Mouse (Mus musculus): Measurements from ENCODE around the gene Edem2.
"Not testable (repeated sequence)": the region's sequence is repeated elsewhere in the genome, so short reads cannot be mapped to it uniquely, and the experiment has no call there.

Edem2 gene

DNA sequence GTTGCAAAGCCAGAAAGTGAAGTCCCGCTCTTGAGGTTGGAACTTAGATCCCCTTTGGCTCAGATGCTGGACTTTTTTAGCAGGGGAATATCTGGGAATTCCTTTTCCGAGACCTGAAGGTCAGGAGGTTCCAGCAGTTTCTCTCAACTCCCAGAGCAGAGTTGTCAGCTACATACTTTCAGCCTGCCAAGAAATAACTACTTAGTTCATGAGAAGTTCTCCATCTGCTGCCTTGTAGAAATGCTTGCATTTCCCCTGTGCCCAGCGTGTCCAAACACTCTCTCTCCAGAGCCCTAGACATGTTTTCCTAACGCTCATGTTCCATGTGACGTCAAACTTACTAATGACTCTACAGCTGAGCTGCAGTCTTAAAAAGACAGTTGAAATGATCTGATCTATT is 5.8 kb upstream of the Edem2 start:
- DNase-seq: no peak

DNA sequence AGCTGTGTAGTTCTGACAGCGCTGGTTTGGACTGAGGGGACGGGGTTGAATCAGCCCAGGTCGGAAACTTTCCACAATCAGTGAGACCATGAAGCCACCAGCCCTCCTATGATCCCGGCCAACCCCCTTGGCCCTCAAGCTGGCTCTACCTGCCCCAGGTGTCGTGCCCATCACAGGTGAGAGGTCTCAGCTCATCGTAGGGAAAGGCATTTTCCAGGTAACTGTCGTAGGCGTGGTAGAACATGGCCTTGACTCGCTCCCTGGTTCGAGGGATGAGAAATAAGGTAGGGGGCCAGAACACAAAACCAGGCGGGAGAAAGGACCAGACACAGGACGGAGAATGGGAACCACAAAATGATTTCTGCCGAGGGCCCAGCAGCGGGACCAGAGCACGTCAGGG is 533 bp downstream of the Edem2 start:
- peak in 1 of 2 experiments; percentile 17 for DNase-seq

DNA sequence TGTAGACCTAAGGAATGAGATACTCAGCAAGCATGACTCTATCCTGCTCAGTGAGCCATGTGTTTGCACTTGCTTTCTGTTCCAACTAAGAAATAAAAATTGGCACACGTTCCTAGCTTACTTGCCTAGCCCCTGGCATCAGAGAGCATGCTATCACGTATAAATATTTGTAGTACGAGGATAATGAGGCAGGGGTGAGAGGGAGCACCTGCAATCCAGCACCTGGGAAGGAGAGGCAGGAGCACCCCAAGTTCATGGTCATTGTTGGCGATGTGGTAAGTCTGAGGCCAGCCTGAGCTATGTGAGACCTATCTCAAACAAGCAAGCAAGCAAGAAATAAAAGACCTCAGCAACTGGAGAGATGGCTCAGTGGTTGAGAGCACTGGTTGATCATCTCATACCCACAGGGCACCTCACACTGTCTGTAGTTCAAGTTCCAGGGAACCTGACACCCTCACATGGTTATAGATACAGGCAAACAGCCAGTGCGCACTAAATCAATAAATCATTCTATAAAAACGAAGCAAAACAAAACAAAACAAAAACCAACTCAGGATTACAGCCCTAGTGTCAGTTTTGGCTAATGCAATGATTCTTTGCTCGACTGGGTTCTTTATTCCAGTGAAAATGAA is 1.4 kb downstream of the Edem2 start:
- DNase-seq: no peak

DNA sequence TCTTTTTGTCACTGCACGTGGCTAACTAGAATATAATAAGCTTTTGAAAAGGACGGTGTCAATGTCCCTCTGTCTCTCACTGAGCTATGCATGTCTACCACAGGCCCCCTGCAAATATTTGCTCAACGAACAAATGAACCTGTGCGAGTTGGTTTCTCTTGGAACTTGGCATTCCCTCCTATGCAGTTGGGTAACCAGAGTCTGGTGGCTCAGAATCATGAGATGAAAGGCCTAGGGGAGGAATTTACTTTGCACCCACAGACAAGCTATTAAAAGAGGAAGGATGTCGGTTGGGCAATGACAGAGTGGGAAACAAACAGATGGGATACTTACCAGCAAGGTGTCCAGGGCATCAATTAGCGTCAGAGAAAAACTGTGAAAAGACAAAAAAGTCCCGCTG is 3.0 kb downstream of the Edem2 start:
- DNase-seq: no peak

DNA sequence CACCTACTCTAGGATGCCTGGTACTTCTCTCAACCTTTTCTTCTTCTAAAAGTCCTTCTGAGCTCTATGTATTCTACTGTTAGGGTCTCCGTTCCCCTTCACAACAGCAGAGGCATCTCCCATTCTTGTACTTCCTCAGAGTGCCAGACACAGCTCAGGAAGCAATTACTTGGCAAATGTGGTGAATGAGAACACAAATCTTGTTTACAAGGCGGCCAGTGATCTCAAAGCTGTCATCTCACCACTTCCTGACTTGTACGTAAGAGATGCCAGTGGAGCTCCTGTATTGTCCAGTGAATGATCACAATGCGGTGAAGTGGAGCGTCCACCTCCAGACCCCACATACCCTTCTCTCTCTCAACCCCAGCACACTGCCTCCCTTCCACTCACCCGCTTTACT is 4.7 kb downstream of the Edem2 start:
- DNase-seq: no peak

DNA sequence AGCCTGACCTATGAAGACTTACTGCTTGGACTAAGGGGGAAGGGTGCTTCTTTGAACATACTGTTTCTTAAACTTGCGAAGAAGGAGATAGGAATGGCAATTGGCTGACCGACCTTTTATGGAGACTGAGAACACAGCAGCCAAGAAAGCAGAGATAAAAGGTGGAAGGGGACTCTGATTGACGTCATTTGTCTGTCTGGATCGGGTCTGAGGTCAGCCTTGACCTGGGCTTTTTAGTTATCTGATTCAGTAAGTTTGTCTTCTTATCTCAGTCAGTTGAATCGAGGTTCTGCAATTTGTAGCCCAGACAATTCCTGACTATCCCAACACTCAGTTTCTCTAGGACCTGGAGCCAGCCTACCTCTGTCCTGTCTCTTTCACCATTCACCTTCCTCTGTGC is 5.2 kb downstream of the Edem2 start:
- no peak for DNase-seq

DNA sequence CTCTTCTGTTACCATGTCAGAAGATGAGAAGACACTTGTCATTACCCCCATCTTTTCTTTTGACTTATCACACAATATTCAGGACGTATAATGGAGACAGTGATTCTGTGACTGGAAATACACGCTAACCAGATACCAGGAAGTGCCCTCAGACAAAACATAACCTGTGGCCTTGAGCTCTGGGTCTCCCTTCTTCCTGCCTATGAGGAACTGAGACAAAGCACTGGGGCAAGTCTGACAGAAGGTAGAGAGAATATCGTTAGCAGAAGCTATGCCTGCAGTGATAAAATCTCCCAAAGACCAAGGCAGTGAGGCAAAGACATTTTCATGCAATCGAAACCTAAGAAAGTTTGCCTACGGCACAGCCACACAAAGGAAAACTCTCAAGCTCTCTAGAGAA is 8.7 kb downstream of the Edem2 start:
- no peak for DNase-seq

DNA sequence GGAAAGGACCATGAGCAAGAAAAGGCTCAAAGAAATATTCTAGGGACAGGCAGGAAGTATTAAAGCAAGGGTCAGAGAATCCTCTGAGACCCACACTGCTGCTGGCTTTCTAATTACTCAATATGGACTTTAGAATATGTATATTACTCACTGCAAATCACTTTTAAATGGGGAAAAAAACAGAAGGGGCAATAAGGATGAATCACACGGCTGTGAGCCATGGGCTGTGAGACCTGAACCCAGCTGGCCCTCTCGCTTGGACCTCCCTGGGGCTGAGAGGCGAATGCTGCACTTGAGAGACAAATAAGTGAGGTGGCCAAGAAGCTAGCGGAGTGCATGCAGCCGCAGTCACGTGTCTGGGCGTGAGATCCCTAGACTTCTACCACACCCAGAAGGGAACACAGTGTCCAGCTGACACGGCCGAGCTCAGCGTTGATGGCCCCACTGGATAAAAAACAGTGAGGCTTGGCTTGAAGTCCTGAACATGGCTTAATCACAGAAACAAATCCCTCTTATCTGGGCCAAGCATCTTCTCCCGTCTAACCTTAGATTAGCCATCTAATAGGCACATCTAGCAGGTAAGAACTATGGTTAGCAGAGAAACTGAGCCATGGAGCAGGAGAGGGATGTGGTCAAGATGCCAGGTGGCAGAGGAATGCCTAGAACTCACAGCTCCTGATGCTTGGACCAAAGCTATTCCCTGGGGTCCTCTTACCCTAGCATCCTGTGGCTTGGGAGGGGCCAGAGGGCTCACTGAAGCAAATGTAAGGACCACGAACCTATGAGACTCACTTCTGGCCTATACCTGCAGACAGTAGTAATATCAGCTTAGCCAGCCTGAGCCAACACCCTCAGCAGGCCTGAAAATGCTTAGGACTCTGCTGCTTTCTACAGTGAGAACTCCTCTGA is 11.9 kb downstream of the Edem2 start:
- DNase-seq: no peak

DNA sequence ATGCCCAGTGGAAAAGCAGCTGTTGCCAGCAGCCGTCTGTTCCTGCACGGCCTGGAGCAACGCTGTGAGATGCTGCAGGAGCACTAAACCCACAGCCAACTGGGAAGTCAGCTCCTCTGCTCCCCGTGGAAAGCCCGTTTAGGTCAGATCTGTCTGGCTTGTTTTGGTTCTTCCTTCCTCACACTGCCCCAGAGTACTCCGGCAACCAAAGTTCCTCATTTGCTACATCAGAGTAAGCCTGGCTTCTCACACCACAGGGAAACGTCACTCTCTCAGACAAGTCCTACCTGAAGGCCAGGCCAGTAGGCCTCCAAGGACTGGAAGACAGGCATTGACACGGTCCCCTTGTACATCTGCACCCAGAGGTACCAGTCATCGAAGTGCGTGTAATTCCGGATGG is 18.7 kb downstream of the Edem2 start:
- no peak for DNase-seq

DNA sequence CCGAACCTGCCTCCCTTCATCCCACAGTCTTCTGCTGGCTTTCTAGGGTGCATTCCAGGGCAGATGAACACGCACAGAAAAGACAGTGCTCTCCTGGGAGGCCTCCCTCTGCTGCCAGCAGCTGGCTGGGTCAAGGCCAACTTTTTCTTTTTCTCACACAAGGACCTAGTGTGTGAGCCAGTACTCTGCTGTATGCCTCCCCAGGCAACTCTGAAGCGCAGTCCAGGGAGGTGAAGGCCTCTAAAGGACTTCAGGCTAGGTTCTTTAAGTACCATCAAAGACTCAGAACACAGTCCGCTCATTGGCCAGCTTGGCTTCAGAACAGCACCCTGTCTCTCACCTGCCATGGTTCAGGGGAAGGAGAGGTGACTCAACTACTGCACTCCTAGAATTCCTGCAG is 22.0 kb downstream of the Edem2 start:
- DNase-seq: no peak

DNA sequence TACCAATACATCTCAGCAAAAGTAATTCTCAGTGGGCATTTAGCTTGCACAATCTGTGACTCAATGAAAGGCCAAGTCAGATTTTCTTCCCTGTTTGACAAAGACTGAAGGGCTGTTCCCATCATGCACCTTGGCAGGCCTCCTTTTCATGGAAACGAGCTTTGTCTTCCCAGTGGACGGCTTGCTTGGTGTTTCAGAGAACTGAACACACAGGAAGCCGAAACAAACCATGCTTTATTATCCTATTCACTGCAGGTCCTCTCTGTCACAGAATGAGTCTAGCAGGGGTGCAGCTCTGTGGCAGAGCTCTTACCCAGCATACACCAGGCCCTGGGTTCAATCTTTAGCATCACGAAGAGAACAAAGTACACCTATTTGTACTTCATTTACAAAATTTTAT is 25.6 kb downstream of the Edem2 start:
- no peak for DNase-seq

DNA sequence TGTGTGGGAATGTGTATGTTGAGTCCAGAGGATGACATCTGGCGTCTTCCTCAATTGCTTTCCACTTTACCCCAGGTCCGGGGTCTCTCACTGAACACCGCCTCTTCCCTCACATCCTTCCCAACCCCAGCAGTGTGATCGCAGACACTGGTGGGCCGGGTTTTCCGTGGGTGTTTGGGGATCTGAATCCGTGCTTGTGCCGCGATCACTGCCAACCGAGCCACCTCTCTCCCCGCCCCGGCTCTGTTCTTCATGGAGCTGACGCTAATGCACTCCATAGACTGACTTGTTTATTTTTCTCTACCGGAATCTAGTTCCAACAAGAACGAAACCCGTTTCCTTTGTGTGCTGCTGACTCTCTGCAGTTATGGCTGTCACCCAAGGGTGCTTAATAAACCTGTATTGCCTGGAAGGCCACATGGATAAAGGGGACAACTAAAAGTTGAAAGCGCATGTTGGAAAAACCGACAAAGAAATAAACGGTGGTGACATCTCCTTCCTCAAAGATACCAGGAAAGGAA is 27.8 kb downstream of the Edem2 start:
- no peak for DNase-seq

DNA sequence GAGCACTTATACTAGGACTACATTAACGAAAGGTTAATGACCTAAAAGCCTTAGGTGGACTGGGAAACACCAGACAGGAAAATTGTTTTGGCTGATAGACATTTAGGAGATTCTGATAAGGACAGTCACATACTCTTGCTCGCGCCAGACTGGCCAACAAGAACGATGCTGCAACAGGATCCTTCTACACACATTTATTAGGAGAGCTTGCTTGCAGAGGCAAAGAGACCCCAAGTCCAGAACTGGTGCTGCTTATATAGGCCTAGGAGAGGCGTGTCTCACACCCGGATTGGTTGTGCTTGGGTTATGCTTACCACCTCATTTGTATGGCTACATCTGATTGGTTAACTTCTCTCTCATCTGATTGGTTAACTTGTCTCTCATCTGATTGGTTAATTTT is 30.8 kb downstream of the Edem2 start:
- DNase-seq: not testable (repeated sequence)

DNA sequence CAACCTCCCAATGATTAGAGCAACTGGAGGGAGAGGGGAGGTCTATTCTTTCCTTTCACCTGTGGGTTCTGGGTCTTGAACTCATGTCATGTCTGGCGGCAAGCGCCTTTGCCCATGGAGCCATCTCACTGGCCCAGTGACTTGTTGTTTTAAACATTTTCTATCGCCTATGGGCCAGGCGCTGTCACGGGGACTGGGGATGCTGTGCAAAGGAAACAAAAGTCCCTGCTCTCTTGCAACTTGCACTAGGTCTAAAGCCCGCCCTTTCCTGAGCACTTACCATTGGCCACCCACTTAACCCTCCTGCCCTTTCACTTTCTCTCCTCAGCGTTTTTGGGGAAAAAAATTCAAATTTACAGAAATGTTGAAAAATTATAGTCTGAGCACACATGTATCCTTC is 32.4 kb downstream of the Edem2 start:
- DNase-seq: no peak

DNA sequence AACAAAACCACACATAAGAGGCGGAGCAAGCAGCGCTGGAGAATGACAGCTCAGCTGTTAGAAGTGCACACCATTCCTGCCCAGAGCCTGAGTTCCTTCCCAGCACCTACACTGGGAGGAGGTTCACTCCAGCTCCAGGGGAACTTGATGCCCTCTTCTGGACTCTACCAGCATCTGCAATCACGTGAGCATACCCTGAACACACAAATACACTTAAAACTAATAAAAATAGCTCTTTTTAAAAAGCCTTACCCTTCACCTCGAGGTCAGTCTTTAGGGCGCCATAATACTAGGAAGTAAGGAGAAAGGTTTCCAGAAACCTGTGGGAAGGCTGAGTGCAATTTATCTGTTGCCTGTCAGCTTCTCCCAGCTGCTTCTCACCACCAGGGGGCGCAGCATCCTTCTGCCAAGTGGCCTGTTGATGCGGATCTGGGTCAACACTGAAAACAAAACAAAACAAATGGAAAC is 33.1 kb downstream of the Edem2 start:
- peak; percentile 50 to 65 for DNase-seq

DNA sequence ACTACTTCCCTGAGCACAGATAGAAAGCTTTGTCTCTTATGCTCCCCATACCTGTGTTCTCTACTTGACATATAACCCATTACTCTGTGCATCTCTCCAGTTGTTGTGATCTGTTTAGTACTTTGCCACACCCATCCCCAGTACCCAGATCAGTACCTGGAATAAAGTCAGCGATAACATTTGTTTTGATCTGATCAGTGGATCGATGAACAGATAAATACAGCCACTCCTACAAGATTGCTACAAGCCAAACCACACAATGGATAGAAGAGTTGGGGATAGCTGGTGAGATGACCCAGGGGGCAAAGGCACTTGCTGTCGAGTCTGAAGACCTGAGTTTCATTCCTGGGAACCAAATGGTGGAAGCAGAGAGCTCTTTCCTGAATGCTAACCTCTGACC is 34.0 kb downstream of the Edem2 start:
- no peak for DNase-seq

DNA sequence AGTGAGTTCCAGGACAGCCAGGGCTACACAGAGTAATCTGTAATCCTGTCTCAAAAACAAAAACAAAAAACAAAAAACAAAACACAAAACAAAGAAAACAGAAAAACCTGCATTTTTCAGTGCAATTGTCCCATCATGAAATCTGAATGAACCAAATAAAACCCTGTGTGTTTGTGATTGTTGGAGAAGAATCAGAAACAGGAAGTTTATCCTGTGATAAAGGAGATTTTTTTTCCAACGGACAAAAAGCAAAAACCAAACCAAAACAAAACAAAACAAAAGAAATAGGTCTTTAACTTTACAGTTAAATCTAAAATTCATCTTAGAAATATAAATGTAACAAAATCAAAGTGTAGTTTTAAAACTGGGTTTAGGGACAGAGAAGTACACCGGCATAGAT is 34.7 kb downstream of the Edem2 start:
- DNase-seq: no peak

DNA sequence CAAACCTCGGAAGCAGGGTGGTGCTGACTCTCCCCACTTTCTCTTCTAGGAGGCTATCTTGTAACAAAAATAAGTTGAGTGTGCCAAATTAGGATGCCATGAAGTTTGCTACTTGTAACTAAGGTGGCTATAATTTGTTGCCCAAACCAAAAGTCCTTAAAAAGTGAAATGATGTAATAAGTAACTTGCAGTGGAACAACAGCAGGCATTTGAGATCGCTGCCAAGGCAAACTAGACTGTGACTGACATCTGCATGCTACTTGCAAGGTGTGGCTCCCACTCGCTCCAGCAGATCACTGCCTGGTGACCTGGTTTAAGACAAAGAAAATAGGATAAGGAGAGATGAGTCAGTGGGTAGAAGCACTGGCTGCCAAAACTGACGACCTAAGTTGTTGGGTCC is 36.1 kb downstream of the Edem2 start:
- no peak for DNase-seq

DNA sequence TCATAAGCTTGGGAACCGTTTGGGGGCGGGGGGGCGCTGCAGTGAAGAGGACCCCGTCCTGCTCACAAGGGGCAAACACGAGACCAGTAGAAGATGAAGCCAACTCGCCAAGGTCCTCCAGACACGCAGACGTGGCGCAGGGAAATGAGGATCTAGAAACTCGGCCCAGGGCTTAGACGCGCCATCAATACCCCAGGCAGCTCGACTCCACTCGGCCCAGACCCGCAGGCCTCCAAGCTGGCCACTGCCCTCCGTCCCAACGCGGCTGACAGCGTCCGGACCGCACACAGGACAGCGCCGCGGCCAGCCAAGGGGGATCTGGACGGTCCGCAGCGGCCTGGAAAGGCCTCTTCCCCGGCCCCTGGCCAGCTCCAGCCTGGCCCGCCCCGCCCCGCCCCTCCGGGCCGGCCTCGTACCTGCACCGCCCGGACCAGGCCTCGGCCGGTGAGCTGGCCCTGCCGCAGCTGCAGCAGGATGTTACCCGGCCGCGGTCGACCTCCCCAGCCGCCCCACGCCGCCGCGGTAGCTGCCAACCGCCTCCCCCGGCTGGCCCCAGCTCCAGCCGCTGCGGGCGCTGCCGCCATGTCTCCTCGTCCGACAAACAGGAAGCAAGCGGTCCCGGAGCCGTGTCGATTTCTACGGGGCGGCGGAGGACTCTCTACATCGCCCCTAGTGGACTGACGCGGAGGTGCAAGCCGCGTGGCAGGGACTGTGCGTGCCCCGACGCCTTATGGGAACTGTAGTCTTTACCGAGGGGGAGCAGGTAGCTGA is 37.4 kb downstream of the Edem2 start, which contains the start of gene Trpc4ap:
Gene Trpc4ap, minus strand, starts transcription at position 662 of the 771 bp plus-strand sequence.
- DNase-seq: peak; percentile 93 to 94

DNA sequence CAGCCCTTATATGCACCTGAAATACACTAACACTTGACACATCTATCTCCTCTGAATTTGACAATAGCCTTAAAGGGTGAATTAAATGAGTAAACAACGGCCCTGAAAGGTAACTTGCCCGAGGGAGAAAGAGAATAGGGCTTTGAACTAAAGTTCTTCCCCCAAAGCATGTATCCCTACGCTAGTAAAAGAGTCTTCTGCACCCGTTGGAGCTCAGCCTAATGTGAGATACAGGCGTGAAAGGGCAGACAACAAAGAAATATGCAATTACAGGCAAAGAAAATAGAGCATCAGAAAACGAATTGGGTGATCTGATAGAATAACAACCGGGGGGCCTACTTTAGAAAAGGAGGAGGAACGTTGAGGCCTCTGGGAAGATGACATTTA is 37.9 kb downstream of the Edem2 start:
- no peak for DNase-seq

DNA sequence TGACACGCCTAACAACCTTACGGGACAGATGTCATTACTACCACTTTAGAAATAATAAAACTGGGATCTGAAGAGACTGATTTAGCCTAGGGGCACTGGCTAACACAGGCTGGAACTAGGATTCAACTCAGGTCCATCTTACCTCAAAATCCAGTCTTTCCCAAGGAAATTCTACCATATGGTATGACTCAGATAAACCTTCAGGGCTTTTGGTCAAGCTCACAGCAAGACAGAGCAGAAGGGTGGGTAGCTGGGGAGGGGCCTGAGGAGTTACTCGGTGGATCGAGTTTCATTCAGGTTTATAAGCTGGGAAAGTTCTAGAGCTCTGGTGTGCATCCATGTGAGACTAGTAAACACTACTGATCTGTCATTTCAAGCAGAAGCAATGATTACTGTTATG is 40.1 kb downstream of the Edem2 start:
- no peak for DNase-seq

DNA sequence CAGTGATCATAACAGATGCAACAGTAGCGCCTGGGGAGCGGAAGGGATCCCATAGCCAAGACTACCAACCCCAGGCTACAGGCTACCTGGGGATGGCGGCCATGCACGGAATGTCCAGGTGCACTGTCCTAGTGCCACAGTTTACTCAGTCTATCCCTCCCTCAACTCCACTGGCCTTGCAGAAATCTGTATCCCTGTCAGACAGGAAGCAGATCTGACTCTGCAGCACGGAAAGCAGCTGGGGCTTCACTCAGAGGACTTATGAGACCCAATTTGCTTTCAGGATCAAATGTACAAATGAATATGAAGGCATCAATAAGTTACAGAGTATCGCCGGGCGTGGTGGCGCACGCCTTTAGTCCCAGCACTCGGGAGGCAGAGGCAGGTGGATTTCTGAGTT is 41.5 kb downstream of the Edem2 start:
- peak in 1 of 2 experiments; percentile 31 for DNase-seq

DNA sequence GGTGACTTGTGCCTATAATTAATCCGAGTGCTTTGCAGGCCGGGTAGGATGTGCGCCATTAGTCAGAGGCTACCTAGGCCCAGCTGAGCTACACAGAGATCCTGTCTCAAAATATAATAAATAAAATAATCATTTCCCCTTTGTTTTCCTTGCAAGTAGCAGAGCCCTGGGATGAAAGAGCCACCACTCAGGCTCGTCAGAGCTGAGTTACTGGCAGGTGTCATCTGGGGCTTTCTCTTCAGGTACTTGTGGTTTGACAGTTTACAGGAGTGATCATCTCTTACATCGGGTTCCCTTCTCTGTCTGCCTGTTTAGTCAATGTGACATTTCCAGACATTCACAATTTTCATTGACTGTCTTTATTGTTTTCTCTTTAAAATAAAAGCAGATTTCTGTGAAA is 42.7 kb downstream of the Edem2 start:
- DNase-seq: peak; percentile 17 to 46

Measured in thymus, adult 18-20 months (tissue).